Mouse (Mus musculus) retina, postnatal 7 days (tissue): Measurements from ENCODE around the gene Slc9a5.

Experiments used
- DNase-seq: peaks from one replicate; pipeline ENCODE4 v3.0.0-alpha.2; 2012; ENCODE audit warnings: low read depth, low spot score

The Slc9a5 gene

DNA sequence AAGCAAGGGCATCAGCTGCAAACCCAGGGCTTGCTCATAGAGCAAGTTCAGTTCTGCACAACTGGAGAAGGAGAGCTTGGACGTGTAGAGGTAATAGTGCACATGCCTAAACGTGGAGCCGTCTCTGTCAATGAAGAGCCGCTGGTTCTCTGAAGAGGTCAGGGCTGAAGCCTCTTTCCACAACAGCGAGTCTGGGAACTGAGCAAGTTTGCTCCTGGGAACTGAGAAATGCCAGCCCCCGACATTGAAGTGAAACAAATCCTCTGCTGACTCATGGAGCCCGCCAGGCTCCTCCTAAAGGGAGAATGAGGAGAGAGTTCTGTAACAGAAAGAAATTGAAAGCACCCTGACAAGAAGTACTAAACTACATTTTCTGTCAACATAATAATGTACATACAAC lies 59.7 kb downstream of the Slc9a5 start:
- DNase-seq, result no peak

DNA sequence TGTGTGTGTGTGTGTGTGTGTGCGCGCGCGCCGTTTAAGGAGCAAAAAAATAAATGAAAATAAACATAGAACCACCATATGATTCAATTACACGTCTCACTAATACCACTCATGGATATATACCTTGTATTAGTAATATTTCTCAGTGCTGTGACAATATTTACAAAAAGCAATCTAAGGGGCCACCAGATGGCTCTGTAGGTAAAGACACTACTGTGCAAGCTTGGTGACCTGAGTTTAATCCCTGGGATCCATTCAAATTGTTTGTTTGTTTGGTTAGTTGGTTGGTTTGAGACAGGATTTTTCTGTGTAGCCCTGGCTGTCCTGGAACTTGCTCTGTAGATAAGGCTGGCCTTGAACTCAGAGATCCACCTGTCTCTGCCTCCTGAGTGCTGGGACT lies 61.3 kb downstream of the Slc9a5 start:
- DNase-seq, result no peak

DNA sequence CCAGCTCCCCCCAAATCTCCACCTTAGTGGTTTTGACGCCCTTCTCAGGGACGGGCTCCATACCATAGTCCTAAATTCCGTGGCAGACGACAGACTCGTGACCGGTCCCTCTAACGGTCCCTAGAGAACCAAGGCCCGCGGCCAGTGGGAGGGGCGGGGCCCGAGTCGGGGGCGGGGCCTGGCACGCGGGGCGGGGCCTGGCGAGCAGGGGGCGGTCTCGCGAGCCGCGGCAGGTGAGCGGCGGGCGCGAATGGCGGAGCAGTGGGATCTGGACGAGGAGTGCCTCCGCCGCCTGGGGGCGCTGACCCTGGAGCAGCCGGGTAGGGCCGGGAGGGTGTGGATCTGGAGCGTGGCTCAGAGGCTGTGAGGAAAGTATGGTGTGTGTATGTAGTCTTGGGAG lies 64.7 kb downstream of the Slc9a5 start, which contains the start of the genes Kctd19 and Lrrc36:
TSS of gene Kctd19 (minus strand) at position 112 of the 400 bp plus-strand sequence.
TSS of gene Lrrc36 (plus strand) at position 181 of the 400 bp plus-strand sequence.
- no peak for DNase-seq

DNA sequence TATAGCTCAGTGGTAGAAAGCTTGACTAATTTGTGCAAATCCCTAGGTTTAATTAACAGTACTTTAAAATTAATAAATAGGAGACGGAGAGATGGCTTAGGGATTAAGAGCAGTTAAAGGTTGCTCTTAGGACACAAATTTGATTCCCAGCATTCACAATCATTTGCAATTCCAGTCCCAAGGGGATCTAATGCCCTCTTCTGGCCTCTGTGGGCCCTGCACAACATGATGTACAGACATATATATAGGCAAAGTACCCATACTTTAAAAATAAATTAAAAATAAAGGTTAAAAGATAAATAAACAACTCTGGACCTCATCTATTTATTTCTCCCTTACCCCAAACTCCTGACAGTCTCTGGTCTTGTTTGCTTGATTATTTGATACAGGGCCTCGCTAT lies 70.3 kb downstream of the Slc9a5 start:
- DNase-seq, result no peak
